ENCODE assay signal across 8 mouse cellular contexts in the genomic region with DNA sequence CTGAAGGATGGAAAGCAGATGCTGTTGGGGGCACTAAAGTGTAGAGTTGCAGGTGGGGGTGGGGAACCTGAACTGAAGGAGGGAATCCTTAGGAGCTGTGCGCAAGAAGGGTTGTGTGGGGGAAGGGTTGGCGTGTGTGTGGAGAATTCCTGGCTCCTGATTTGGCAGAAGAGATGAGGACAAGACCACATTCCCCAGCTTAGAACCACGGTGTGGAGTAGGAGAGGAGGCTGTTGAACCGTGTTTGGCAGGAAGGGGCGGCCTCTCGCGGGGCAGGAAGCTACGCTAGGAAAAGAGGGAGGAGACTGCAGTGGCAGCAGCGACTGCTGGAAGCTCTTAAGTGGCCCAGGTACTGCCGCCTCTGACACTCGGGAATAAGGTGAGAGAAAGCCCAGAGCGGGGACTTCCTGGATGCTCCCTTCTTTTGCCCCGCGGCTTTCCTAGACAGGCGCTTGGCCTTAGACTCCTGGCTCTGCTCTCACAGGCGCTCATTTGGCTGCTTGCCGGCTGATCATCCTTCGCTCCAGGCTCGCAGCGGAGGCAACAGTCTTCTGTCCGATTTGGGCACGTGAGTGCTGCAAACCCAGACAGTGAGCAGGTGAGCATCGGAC. TPM values are rescaled to one million over a fixed set of nuclear protein-coding genes. Genes with fewer than 3 reads are reported as not detected.
DNase-seq lines count a peak whose midpoint lies in the region; ATAC-seq and TF ChIP-seq lines count a peak whose summit lies in the region.

A gene (plus strand): TSS at position 275 of the 611 bp plus-strand sequence.

- WGBS in forebrain, embryonic 13.5 days: 15% methylated on average over 20 of the region's 23 CpGs
- WGBS in liver, embryonic 15.5 days (ENCODE audit: insufficient replicate concordance): 13% methylated on average over 23 of the region's 23 CpGs
- 8% methylated on average over 23 of the region's 23 CpGs for WGBS in neural tube, embryonic 14.5 days

- H3K4me3 ChIP-seq in E14TG2a.4 (replicated peaks; ENCODE audit: low read length): peak within 1 kb of the TSS; percentile 77
- H3K4me3 ChIP-seq in forebrain, embryonic 13.5 days: peak within 1 kb of the TSS; percentile 50
- H3K4me3 ChIP-seq in liver, embryonic 15.5 days (replicated peaks): peak within 1 kb of the TSS; percentile 39
- peak within 1 kb of the TSS; percentile 46 for H3K4me3 ChIP-seq in neural tube, embryonic 14.5 days (ENCODE audit: low read depth, low read length)

- H3K9me3 ChIP-seq in E14TG2a.4 (ENCODE audit: low read length): no peaks in the 10 kb centered on the region
- no peaks in the 10 kb centered on the region for H3K9me3 ChIP-seq in forebrain, embryonic 13.5 days (replicated peaks)
- no peaks in the 10 kb centered on the region for H3K9me3 ChIP-seq in liver, embryonic 15.5 days (replicated peaks)
- no peaks in the 10 kb centered on the region for H3K9me3 ChIP-seq in neural tube, embryonic 14.5 days (ENCODE audit: control insufficient read depth, low read length)

- peak; percentile 22 for DNase-seq in brain, embryonic 18.5 days (ENCODE audit: low read depth, low spot score)
- DNase-seq in heart, postnatal 4 days: peak; percentile 34
- peak; percentile 32 for DNase-seq in layer of hippocampus, adult 11-12 months (ENCODE audit: low spot score)
- DNase-seq in thymus, postnatal 14 days: peak; percentile 25

- H3K4me1 ChIP-seq in E14TG2a.4 (replicated peaks; ENCODE audit: low read depth, low read length): no peaks in the 10 kb centered on the region
- no peaks in the 10 kb centered on the region for H3K4me1 ChIP-seq in forebrain, embryonic 13.5 days
- H3K4me1 ChIP-seq in liver, embryonic 15.5 days (replicated peaks): no peaks in the 10 kb centered on the region
- H3K4me1 ChIP-seq in neural tube, embryonic 14.5 days (ENCODE audit: control insufficient read depth, insufficient read depth, low read length): no peaks in the 10 kb centered on the region

- no peak within 1 kb of the TSS for H3K27ac ChIP-seq in forebrain, embryonic 13.5 days
- H3K27ac ChIP-seq in liver, embryonic 15.5 days (replicated peaks): no peak within 1 kb of the TSS
- H3K27ac ChIP-seq in neural tube, embryonic 14.5 days (ENCODE audit: low read depth, low read length): peak within 1 kb of the TSS; percentile 71

- peak within 1 kb of the TSS; percentile 58 for H3K4me2 ChIP-seq in forebrain, embryonic 13.5 days
- peak within 1 kb of the TSS; percentile 46 for H3K4me2 ChIP-seq in liver, embryonic 15.5 days
- peak within 1 kb of the TSS; percentile 44 for H3K4me2 ChIP-seq in neural tube, embryonic 14.5 days (ENCODE audit: low read depth, low read length)

- H3K9ac ChIP-seq in forebrain, embryonic 13.5 days: peak within 1 kb of the TSS; percentile 61
- no peak within 1 kb of the TSS for H3K9ac ChIP-seq in liver, embryonic 15.5 days
- peak within 1 kb of the TSS; percentile 52; the same call in 1 of the 2 replicates for H3K9ac ChIP-seq in neural tube, embryonic 14.5 days (replicated peaks; ENCODE audit: low read depth, low read length)

- ATAC-seq in forebrain, embryonic 13.5 days: peak; percentile 96
- no peak for ATAC-seq in liver, embryonic 15.5 days (ENCODE audit: insufficient read depth)
- peak; percentile 96 for ATAC-seq in neural tube, embryonic 14.5 days (ENCODE audit: low read depth)

- no peaks in the 10 kb centered on the region for H3K36me3 ChIP-seq in E14TG2a.4 (ENCODE audit: insufficient read depth, low read length)
- no peaks in the 10 kb centered on the region for H3K36me3 ChIP-seq in forebrain, embryonic 13.5 days (ENCODE audit: poor library complexity, severe bottlenecking)
- no peaks in the 10 kb centered on the region for H3K36me3 ChIP-seq in liver, embryonic 15.5 days (replicated peaks)
- H3K36me3 ChIP-seq in neural tube, embryonic 14.5 days (ENCODE audit: control insufficient read depth, insufficient read depth, low read length): no peaks in the 10 kb centered on the region

- no peak for TF ChIP-seq CTCF in E14TG2a.4 (conservative IDR thresholded peaks at IDR 0.05; ENCODE audit: low read length)

- peaks cover 11% of the 10 kb centered on the region for H3K27me3 ChIP-seq in E14TG2a.4 (ENCODE audit: insufficient read depth, low read length)
- H3K27me3 ChIP-seq in forebrain, embryonic 13.5 days: no peaks in the 10 kb centered on the region
- no peaks in the 10 kb centered on the region; the same call in 1 of the 2 replicates for H3K27me3 ChIP-seq in liver, embryonic 15.5 days
- H3K27me3 ChIP-seq in neural tube, embryonic 14.5 days (ENCODE audit: control insufficient read depth, insufficient read depth, low read length): no peaks in the 10 kb centered on the region

RNA-seq across cellular contexts. Expression of the gene that starts here (rescaled TPM):
- polyA plus RNA-seq in forebrain, embryonic 13.5 days (2015; fragmentation: Nextera tagmentation; extraction: Ambion mirVana): 16.2 and 18.7 TPM in 2 replicates
- total RNA-seq in heart, postnatal 4 days (2021): 1 to 10 TPM in 1 of 2 experiments, under 1 TPM in 1; 0.81 to 2.0 TPM
- 0.48 and 1.1 TPM in 2 replicates for polyA plus RNA-seq in liver, embryonic 15.5 days (2015; fragmentation: Nextera tagmentation; extraction: Ambion mirVana)
- 23.4 and 27.5 TPM in 2 replicates for polyA plus RNA-seq in neural tube, embryonic 14.5 days (2014; fragmentation: Nextera tagmentation; extraction: Ambion mirVana)
